Mouse (Mus musculus) heart, embryonic 11.5 days (tissue): ENCODE results near the gene Card11. TPM values are rescaled to one million over a fixed set of nuclear protein-coding genes. Genes with fewer than 3 reads are reported as not detected.

Experiments
- ATAC-seq: fragments of 200-750 bp; cut with Nextera tagmentation; replicated peaks from 2 replicates; pipeline ENCODE4 v1.8.0; 2017; ENCODE audit warnings: moderate library complexity; ENCODE audit not compliant: insufficient number of reproducible peaks, low FRiP score, low TSS enrichment
- H3K27ac ChIP-seq: fragments of 300-500 bp; sonication (generic); 2 replicates; pipeline ENCODE4 v1.5.1; 2014; ENCODE audit warnings: mild to moderate bottlenecking, low read depth, low read length
- H3K27me3 ChIP-seq: fragments of 300-500 bp; sonication (generic); 2 replicates; pipeline ENCODE4 v1.6.1; 2014; ENCODE audit warnings: mild to moderate bottlenecking, low read length, mixed read lengths; ENCODE audit not compliant: control insufficient read depth, insufficient read depth
- H3K36me3 ChIP-seq: fragments of 300-500 bp; sonication (generic); 2 replicates; pipeline ENCODE4 v1.6.1; 2014; ENCODE audit warnings: mild to moderate bottlenecking, low read length, moderate library complexity, mixed read lengths; ENCODE audit not compliant: control insufficient read depth, insufficient read depth
- H3K4me1 ChIP-seq: fragments of 300-500 bp; sonication (generic); 2 replicates; pipeline ENCODE4 v1.6.1; 2014; ENCODE audit warnings: low read length; ENCODE audit not compliant: control insufficient read depth, insufficient read depth
- H3K4me2 ChIP-seq: fragments of 300-500 bp; sonication (generic); 2 replicates; pipeline ENCODE4 v1.6.1; 2014; ENCODE audit warnings: mild to moderate bottlenecking, moderate library complexity
- H3K4me3 ChIP-seq: fragments of 300-500 bp; sonication (generic); 2 replicates; pipeline ENCODE4 v1.5.1; 2014; ENCODE audit warnings: low read depth, low read length
- H3K9ac ChIP-seq: fragments of 300-500 bp; sonication (generic); 2 replicates; pipeline ENCODE4 v1.6.1; 2014; ENCODE audit warnings: mild to moderate bottlenecking, low read depth, low read length, moderate library complexity
- H3K9me3 ChIP-seq: fragments of 300-500 bp; sonication (generic); replicated peaks from 2 replicates; pipeline ENCODE4 v1.6.1; 2016; ENCODE audit warnings: low read length; ENCODE audit not compliant: control insufficient read depth
- WGBS: fragments of 180-500 bp; shearing (Covaris S2); extraction: QIAGEN DNeasy Blood & Tissue Kit; methylation state at CpG from one replicate; pipeline ENCODE4 v1.1.7; 2014; ENCODE audit not compliant: insufficient replicate concordance; 5-methylcytosine and 5-hydroxymethylcytosine counted together
- polyA plus RNA-seq: library from polyadenylated mRNA; unstranded; fragments of >200 nt; fragmentation: Nextera tagmentation; extraction: Ambion mirVana; gene quantifications from 2 replicates; pipeline ENCODE4 v1.2.1, GENCODE M21; 2014

Card11 gene
- polyA plus RNA-seq, 1 experiment from 2014 or later, result 0.06 TPM

DNA sequence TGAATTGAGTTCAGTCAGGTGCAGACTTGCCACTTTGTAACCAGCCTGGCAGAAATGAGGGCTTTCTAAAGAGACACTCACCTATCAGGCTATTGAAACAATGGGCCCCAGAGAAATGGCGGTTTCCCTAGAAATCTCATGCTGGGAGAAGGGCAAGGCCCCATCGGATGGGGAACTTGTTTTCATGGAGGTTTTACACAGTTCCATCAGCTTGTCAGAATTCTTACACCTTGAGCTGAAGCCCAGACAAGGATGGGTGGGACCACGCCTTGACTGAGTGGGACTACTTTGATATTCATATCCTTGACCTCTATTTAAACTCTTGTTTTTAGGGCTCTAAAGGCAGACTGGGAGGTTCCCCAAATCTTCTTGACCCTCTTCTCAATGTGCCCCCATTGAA lies 33.9 kb upstream of the Card11 start:
- H3K4me2 ChIP-seq, result no peak overlapping the region
- H3K4me3 ChIP-seq, result no peak overlapping the region
- no peaks in the 10 kb centered on the region for H3K4me1 ChIP-seq
- no peaks in the 10 kb centered on the region for H3K9me3 ChIP-seq
- H3K36me3 ChIP-seq, result no peaks in the 10 kb centered on the region
- no peak for ATAC-seq
- no peak overlapping the region for H3K27ac ChIP-seq
- no peak overlapping the region for H3K9ac ChIP-seq
- H3K27me3 ChIP-seq, result no peaks in the 10 kb centered on the region
- 73% methylated on average over 3 of the region's 3 CpGs for WGBS

DNA sequence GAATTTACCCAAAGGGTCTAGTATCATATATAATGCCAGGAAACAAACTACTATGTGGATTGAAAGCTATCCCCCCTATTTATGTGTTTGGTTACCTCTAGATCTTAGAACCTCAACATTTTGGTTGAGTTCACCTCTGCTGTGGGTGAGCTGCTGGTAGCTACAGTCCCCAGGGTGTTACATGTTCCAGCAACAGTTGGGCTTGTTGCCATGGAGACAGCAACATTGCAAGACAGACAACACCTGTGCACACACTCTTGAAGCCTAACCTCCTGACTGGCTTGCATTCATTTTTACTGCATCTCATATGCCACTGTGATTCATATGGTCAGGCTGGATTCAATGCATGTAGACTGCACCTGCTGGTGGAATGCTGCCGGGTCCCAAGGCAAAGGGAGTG lies 32.6 kb upstream of the Card11 start:
- 81% methylated on average over 1 of the region's 1 CpGs for WGBS
- H3K9me3 ChIP-seq, result no peaks in the 10 kb centered on the region
- H3K36me3 ChIP-seq, result no peaks in the 10 kb centered on the region
- H3K27ac ChIP-seq, result no peak overlapping the region
- H3K27me3 ChIP-seq, result no peaks in the 10 kb centered on the region
- H3K4me1 ChIP-seq, result no peaks in the 10 kb centered on the region
- no peak for ATAC-seq
- no peak overlapping the region for H3K4me2 ChIP-seq
- no peak overlapping the region for H3K4me3 ChIP-seq
- H3K9ac ChIP-seq, result no peak overlapping the region

DNA sequence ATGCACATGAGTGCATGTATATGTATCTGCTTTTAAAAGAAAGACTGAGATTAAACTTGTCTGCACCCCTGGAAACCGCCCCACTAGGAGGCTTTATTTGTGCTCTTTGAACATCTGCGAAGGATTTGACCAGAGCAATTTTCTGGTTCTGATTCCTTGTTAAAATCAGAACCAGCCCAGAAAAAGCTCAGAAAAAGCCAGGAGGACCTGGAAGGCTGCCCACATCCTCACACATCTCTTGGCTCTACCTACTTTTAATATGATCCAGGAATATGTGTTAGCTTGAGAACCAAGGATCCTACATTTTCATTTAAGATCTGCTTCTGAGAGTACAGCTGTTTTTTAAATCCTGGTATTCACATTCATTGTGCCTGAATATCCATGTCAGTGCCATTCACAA lies 29.0 kb upstream of the Card11 start:
- no peaks in the 10 kb centered on the region for H3K4me1 ChIP-seq
- H3K9me3 ChIP-seq, result no peaks in the 10 kb centered on the region
- H3K4me2 ChIP-seq, result no peak overlapping the region
- no peak overlapping the region for H3K4me3 ChIP-seq
- 90% methylated on average over 2 of the region's 2 CpGs for WGBS
- no peaks in the 10 kb centered on the region; the same call in 1 of the 2 replicates for H3K27me3 ChIP-seq
- H3K9ac ChIP-seq, result no peak overlapping the region
- H3K36me3 ChIP-seq, result no peaks in the 10 kb centered on the region
- H3K27ac ChIP-seq, result no peak overlapping the region
- no peak for ATAC-seq

DNA sequence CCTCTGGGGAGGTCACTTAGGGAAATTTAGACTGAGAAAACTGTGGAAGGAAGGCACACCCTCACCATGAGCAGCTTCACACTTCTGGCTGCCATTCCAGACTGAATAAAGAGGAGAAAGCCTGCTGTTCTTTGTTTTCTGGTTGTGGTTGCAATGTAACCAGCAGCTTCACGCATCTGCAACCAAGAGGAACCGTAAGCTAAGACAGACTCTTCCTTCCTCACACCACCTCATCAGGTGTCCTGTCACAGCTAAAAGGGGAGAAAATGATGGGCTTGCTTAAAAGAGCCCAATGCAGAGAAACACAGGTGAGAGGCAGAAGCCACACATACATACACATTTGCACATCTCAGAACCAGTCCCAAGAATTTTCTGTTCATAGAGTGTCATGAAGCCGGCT lies 25.3 kb upstream of the Card11 start:
- WGBS, result 89% methylated on average over 3 of the region's 3 CpGs
- no peak overlapping the region for H3K4me2 ChIP-seq
- H3K27me3 ChIP-seq, result no peaks in the 10 kb centered on the region; the same call in 1 of the 2 replicates
- no peak overlapping the region for H3K27ac ChIP-seq
- H3K9ac ChIP-seq, result no peak overlapping the region
- ATAC-seq, result no peak
- peaks cover 7% of the 10 kb centered on the region for H3K9me3 ChIP-seq
- H3K4me3 ChIP-seq, result no peak overlapping the region
- H3K36me3 ChIP-seq, result no peaks in the 10 kb centered on the region
- H3K4me1 ChIP-seq, result no peaks in the 10 kb centered on the region

DNA sequence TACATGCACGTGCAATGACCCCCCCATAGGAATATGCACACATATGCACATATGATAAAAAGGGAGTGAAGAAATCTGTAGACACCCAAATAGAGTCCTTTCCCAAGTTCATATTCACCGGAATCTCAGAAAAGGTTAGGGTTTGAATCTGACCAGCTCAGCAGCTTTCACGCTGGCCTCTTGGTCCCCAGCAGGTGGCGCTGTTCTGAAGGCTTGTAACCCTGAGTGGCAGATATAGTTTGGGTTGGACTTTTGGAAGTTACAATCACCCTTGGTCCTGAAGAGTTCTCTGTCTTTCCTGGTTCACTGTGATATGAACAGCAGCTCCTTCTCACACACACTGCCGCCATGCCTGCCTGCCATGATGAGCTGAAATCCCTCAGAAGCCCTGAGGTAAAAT lies 24.1 kb upstream of the Card11 start:
- Histone ChIP-seq H3K27me3 (no peaks in the 10 kb centered on the region; the same call in 1 of the 2 replicates), H3K9me3 (peaks cover 7% of the 10 kb centered on the region), H3K27ac (no peak overlapping the region), H3K4me1 (no peaks in the 10 kb centered on the region), H3K4me2 (no peak overlapping the region), H3K4me3 (no peak overlapping the region), H3K36me3 (no peaks in the 10 kb centered on the region), H3K9ac (no peak overlapping the region)
- WGBS, result 53% methylated on average over 5 of the region's 5 CpGs
- no peak for ATAC-seq

DNA sequence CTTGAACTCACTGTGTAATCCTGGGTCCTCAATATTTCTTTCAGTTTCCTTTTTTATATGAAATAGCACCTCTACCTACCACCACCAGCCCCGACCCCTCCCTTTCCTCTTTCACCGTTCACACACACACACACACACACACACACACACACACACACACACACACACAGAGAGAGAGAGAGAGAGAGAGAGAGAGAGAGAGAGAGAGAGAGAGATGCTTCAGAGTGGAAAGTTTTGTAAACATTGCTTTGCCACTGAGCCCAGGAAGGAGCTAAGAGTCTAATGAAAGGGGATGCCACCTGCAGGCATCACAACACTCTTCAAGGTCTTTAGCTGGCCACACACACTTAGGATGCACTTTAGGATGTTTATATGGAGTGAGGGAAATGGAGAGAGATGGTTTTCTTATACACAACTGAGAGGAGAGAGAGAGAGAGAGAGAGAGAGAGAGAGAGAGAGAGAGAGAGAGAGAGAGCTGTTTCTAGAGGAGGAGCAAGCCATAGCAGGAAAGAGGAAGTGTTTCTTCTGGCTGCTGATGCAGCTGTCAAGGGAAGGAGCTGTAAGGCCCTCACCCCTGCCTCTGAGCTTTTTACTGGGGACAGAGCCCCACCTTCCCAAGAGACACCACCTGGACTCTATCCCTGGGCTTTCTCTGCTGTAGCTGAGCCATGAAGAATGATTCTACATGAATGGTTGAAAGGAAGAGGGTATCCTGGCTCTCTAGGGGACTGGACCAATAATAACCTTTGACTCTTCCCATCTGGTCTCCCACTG lies 17.7 kb upstream of the Card11 start:
- 70% methylated on average over 2 of the region's 2 CpGs for WGBS
- no peak overlapping the region for H3K4me2 ChIP-seq
- H3K9ac ChIP-seq, result no peak overlapping the region
- H3K27ac ChIP-seq, result no peak overlapping the region
- ATAC-seq, result no peak
- no peaks in the 10 kb centered on the region for H3K27me3 ChIP-seq
- no peaks in the 10 kb centered on the region for H3K4me1 ChIP-seq
- H3K9me3 ChIP-seq, result peaks cover 7% of the 10 kb centered on the region
- H3K4me3 ChIP-seq, result no peak overlapping the region
- no peaks in the 10 kb centered on the region for H3K36me3 ChIP-seq

DNA sequence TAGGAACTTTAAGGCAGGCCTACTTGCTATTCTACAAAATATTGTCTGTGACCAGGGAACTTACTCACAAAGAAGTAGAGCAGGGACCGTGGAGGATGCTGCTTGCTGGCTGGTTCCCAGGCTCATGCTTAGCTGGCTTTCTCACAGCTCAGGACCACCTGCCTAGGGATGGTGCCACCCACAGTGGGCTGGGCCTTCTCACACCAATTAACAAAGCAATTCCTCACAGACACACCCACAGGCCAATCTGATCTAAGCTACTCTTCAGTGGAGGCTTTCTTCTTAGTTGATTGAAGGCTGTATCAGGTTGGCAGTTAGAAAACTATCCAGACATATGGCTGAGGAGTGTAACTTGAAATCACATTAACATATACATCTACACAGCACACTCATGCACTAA lies 15.7 kb upstream of the Card11 start:
- Histone ChIP-seq H3K9ac (no peak overlapping the region), H3K27me3 (no peaks in the 10 kb centered on the region), H3K9me3 (no peaks in the 10 kb centered on the region), H3K4me1 (no peaks in the 10 kb centered on the region), H3K4me2 (no peak overlapping the region), H3K4me3 (no peak overlapping the region), H3K27ac (no peak overlapping the region), H3K36me3 (no peaks in the 10 kb centered on the region)
- WGBS, result 62% methylated on average over 1 of the region's 1 CpGs
- no peak for ATAC-seq

- H3K4me2 ChIP-seq, result no peak overlapping the region
- no peak overlapping the region for H3K4me3 ChIP-seq
- H3K27ac ChIP-seq, result no peak overlapping the region
- no peak overlapping the region for H3K9ac ChIP-seq
- 92% methylated on average over 6 of the region's 6 CpGs for whole genome bisulfite sequencing
- no peak for ATAC-seq
- no peaks in the 10 kb centered on the region for H3K9me3 ChIP-seq
- no peaks in the 10 kb centered on the region for H3K27me3 ChIP-seq
- H3K4me1 ChIP-seq, result no peaks in the 10 kb centered on the region
- H3K36me3 ChIP-seq, result no peaks in the 10 kb centered on the region
Measured at GRCm38 (mm10) chr5:141014216-141014615, 13.8 kb upstream of the Card11 start.

- no peaks in the 10 kb centered on the region for H3K9me3 ChIP-seq
- H3K27ac ChIP-seq, result no peak overlapping the region
- H3K9ac ChIP-seq, result no peak overlapping the region
- no peak for ATAC-seq
- H3K27me3 ChIP-seq, result no peaks in the 10 kb centered on the region
- no peak overlapping the region for H3K4me3 ChIP-seq
- H3K4me2 ChIP-seq, result no peak overlapping the region
- 66% methylated on average over 9 of the region's 9 CpGs for WGBS
- H3K4me1 ChIP-seq, result no peaks in the 10 kb centered on the region
- H3K36me3 ChIP-seq, result no peaks in the 10 kb centered on the region
Measured at GRCm38 (mm10) chr5:141013465-141013864, 13.1 kb upstream of the Card11 start.
